Mouse (Mus musculus) heart, embryonic 12.5 days (tissue): Measurements from ENCODE around the gene Ccdc69. TPM values are rescaled to one million over a fixed set of nuclear protein-coding genes. Genes with fewer than 3 reads are reported as not detected.

Source experiments
- ATAC-seq: fragments of 200-750 bp; cut with Nextera tagmentation; 2 replicates; pipeline ENCODE4 v1.8.0; 2017; ENCODE audit warnings: moderate TSS enrichment, moderate library complexity; ENCODE audit not compliant: insufficient number of reproducible peaks, low FRiP score
- H3K27ac ChIP-seq: fragments of 300-500 bp; sonication (generic); 2 replicates; pipeline ENCODE4 v1.5.1; 2016; ENCODE audit warnings: mild to moderate bottlenecking, moderate library complexity; ENCODE audit not compliant: poor library complexity, severe bottlenecking
- H3K27me3 ChIP-seq: fragments of 300-500 bp; sonication (generic); replicated peaks from 2 replicates; pipeline ENCODE4 v1.6.1; 2016; ENCODE audit warnings: mild to moderate bottlenecking, moderate library complexity
- H3K36me3 ChIP-seq: fragments of 300-500 bp; sonication (generic); 2 replicates; pipeline ENCODE4 v1.6.1; 2016; ENCODE audit warnings: mild to moderate bottlenecking, moderate library complexity
- H3K4me1 ChIP-seq: fragments of 300-500 bp; sonication (generic); replicated peaks from 2 replicates; pipeline ENCODE4 v1.6.1; 2016; ENCODE audit warnings: mild to moderate bottlenecking
- H3K4me2 ChIP-seq: fragments of 300-500 bp; sonication (generic); 2 replicates; pipeline ENCODE4 v1.6.1; 2016; ENCODE audit warnings: mild to moderate bottlenecking, moderate library complexity
- H3K4me3 ChIP-seq: fragments of 300-500 bp; sonication (generic); 2 replicates; pipeline ENCODE4 v1.5.1; 2016; ENCODE audit warnings: mild to moderate bottlenecking
- H3K9ac ChIP-seq: fragments of 300-500 bp; sonication (generic); 2 replicates; pipeline ENCODE4 v1.6.1; 2016; ENCODE audit warnings: mild to moderate bottlenecking, moderate library complexity
- H3K9me3 ChIP-seq: fragments of 300-500 bp; sonication (generic); replicated peaks from 2 replicates; pipeline ENCODE4 v1.6.1; 2016; ENCODE audit warnings: mild to moderate bottlenecking, moderate library complexity
- WGBS: fragments of 180-500 bp; shearing (Covaris S2); methylation state at CpG from one replicate; pipeline ENCODE4 v1.1.7; 2016; 5-methylcytosine and 5-hydroxymethylcytosine counted together
- polyA plus RNA-seq: library from polyadenylated mRNA; unstranded; fragments of >200 nt; fragmentation: Nextera tagmentation; extraction: Ambion mirVana; gene quantifications from 2 replicates; pipeline ENCODE4 v1.2.1, GENCODE M21; 2016

The Ccdc69 gene
- polyA plus RNA-seq, 1 experiment from 2014 or later: 17.5 TPM

DNA sequence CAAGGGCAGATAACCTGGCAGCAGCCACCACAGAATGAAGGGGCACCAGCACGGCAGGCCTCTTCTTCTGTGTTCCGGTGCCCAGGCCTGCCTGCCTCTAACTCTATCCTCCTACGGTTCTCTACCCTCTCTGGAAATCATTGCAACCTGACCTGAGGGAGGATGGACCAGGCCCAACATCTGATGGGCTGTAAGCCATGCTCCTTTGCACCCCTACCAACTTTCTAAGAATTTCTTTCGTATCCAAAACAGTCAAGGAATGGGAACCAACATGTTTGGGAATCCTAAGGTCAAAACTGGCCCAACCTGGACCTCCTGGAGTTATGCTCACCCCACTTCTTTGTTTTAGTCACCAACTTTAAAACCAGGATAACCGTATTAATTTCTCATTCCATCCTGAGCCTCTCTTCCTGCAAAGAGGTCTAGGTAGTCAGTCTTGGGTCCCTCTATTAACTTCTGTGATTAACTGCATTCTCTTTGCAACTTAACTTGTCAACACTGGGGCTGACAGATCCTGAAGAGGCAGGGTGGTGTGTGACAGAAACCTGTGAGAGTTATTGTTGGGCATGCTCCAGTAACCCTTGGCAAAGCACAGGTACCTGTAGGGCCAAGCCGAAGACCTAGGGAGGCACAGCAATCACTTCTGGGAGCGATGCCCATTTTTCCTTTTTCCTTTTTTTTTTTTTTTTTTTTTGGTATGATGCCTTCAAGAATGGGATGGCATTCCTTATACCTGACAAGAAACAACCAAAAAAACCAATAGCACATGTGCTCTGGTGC is 31.8 kb upstream of the Ccdc69 start:
- Histone ChIP-seq H3K4me2 (no peak overlapping the region), H3K27ac (no peak overlapping the region), H3K9me3 (no peaks in the 10 kb centered on the region), H3K27me3 (no peaks in the 10 kb centered on the region), H3K4me1 (peaks cover 20% of the 10 kb centered on the region), H3K9ac (no peak overlapping the region), H3K4me3 (no peak overlapping the region), H3K36me3 (peaks cover 19% of the 10 kb centered on the region; the same call in 1 of the 2 replicates)
- WGBS: 79% methylated on average over 7 of the region's 7 CpGs
- no peak for ATAC-seq

DNA sequence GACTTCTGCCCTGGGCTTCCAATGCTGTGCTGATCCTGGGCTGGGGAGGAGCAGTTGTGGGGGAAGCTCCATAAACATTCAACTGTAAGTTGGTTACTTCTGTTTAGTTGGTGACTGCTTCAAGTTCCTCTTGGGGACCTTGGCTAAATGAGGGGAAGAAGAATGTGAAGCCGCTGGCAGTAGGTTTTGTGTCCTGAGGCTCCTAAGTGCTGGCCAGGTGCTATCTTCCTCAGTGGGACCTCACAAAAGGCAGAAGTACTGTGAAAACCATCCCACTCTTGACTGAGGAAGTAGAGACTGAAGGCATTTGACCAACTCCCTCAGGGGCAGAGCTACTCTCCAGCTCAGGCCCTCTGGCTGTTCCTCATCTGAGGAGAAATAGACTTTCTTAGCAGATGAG is 28.7 kb upstream of the Ccdc69 start:
- H3K27me3 ChIP-seq: no peaks in the 10 kb centered on the region
- H3K9me3 ChIP-seq: no peaks in the 10 kb centered on the region
- peaks cover 12% of the 10 kb centered on the region for H3K4me1 ChIP-seq
- no peak overlapping the region for H3K4me3 ChIP-seq
- H3K27ac ChIP-seq: no peak overlapping the region
- ATAC-seq: no peak
- no peak overlapping the region for H3K4me2 ChIP-seq
- peaks cover 25% of the 10 kb centered on the region; the same call in 1 of the 2 replicates for H3K36me3 ChIP-seq
- WGBS: 83% methylated on average over 1 of the region's 1 CpGs
- H3K9ac ChIP-seq: no peak overlapping the region

- Histone ChIP-seq H3K4me2 (no peak overlapping the region), H3K36me3 (peaks cover 25% of the 10 kb centered on the region; the same call in 1 of the 2 replicates), H3K27ac (no peak overlapping the region), H3K9ac (no peak overlapping the region), H3K4me1 (peaks cover 7% of the 10 kb centered on the region), H3K27me3 (no peaks in the 10 kb centered on the region), H3K4me3 (no peak overlapping the region), H3K9me3 (no peaks in the 10 kb centered on the region)
- WGBS: 80% methylated on average over 4 of the region's 4 CpGs
- no peak for ATAC-seq
Observed at GRCm38 (mm10) chr11:55105389-55105788, 27.5 kb upstream of the Ccdc69 start.

DNA sequence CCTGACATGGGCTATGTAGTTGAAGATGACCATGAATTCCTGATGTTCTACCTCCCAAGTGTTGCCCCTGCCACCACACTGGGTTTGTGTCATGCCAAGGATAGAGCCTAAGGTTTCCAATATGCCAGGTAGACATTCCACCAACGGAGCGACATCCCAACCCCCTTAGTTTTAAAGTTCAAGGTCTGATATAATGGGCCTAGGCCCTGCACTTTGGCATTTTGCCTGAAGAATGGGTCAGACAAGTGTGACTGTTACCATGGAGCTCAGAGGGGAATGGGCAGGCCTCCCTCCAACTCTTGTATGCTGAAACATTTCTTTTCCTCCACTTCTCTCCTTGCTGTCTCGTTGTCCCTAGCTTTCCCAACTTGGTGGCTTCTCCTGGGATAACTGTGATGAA is 25.3 kb upstream of the Ccdc69 start:
- no peaks in the 10 kb centered on the region for H3K27me3 ChIP-seq
- 89% methylated on average over 3 of the region's 3 CpGs for WGBS
- no peak overlapping the region for H3K9ac ChIP-seq
- H3K27ac ChIP-seq: no peak overlapping the region
- H3K4me3 ChIP-seq: no peak overlapping the region
- H3K9me3 ChIP-seq: no peaks in the 10 kb centered on the region
- ATAC-seq: no peak
- no peak overlapping the region for H3K4me2 ChIP-seq
- peaks cover 4% of the 10 kb centered on the region; the same call in 1 of the 2 replicates for H3K4me1 ChIP-seq
- peaks cover 13% of the 10 kb centered on the region; the same call in 1 of the 2 replicates for H3K36me3 ChIP-seq

GRCm38 (mm10) chr11:55102015-55102414 is 24.1 kb upstream of the Ccdc69 start:
- Histone ChIP-seq H3K4me2 (no peak overlapping the region), H3K9me3 (no peaks in the 10 kb centered on the region), H3K36me3 (peaks cover 13% of the 10 kb centered on the region; the same call in 1 of the 2 replicates), H3K4me3 (no peak overlapping the region), H3K27me3 (no peaks in the 10 kb centered on the region), H3K4me1 (peaks cover 4% of the 10 kb centered on the region; the same call in 1 of the 2 replicates), H3K27ac (no peak overlapping the region), H3K9ac (no peak overlapping the region)
- whole genome bisulfite sequencing: 78% methylated on average over 3 of the region's 3 CpGs
- no peak for ATAC-seq

DNA sequence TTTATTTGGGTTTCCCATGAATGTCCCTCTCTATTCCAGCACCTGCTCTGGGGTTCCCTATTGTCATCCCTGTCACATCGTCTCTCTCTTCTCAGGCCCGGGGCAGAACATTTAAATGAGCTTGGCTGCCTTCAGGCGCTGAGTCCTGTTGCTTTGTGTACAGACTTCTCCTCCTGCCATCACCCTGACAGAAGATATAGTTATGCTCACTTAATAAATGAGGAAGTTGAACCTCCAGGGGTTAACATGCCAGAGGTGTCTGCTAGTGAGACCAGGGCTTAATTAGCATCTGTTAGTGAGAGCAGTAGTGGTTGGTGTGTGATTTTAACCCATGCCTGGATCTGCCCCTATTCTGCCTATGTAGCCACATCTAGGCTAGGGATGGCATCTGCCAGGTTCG is 21.9 kb upstream of the Ccdc69 start:
- peaks cover 4% of the 10 kb centered on the region; the same call in 1 of the 2 replicates for H3K4me1 ChIP-seq
- H3K4me2 ChIP-seq: no peak overlapping the region
- no peaks in the 10 kb centered on the region for H3K27me3 ChIP-seq
- peaks cover 7% of the 10 kb centered on the region; the same call in 1 of the 2 replicates for H3K36me3 ChIP-seq
- 57% methylated on average over 4 of the region's 4 CpGs for whole genome bisulfite sequencing
- no peak overlapping the region for H3K9ac ChIP-seq
- no peaks in the 10 kb centered on the region for H3K9me3 ChIP-seq
- H3K4me3 ChIP-seq: no peak overlapping the region
- no peak for ATAC-seq
- H3K27ac ChIP-seq: no peak overlapping the region

DNA sequence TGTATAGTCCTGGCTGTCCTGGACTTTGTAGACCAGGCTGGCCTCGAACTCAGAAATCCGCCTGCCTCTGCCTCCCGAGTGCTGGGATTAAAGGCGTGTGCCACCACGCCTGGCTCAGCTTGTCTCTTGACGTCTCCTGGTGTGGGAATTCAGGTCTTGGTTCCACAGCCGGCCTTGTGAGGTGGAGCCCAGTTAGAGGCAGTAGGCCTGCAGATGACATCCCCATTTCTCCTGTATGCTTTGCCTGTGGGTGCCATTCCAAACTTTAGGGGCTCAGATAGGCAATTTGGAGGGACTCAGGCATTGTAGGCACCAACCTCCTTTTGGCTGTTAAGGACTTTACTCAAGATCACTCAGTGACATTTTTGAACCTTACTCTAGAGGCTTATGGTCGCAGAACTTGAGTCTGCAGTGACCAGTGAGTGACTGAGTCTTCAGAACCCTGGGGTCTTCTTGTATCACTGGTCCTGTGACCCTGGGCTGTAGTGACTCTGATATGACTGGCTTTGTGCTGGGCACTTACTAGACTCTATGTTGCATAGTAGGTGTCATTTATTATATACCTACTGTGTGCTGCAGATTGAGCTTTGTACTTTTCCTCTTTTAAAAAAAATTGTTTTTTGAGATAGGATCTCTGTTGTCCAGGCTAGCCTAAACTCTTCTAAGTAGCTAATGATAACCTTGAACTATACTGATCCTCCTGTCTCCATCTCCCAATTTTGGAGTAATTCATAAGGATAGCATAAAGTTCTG is 21.3 kb upstream of the Ccdc69 start:
- H3K9ac ChIP-seq: no peak overlapping the region
- no peak for ATAC-seq
- no peak overlapping the region for H3K4me3 ChIP-seq
- peaks cover 7% of the 10 kb centered on the region; the same call in 1 of the 2 replicates for H3K36me3 ChIP-seq
- H3K27me3 ChIP-seq: no peaks in the 10 kb centered on the region
- H3K4me1 ChIP-seq: peaks cover 4% of the 10 kb centered on the region; the same call in 1 of the 2 replicates
- 82% methylated on average over 8 of the region's 8 CpGs for WGBS
- no peak overlapping the region for H3K27ac ChIP-seq
- H3K4me2 ChIP-seq: no peak overlapping the region
- no peaks in the 10 kb centered on the region for H3K9me3 ChIP-seq

GRCm38 (mm10) chr11:55098189-55098915 is 20.4 kb upstream of the Ccdc69 start:
- no peaks in the 10 kb centered on the region for H3K36me3 ChIP-seq
- 15% methylated on average over 24 of the region's 24 CpGs for WGBS
- peak overlapping the region; percentile 75 for H3K4me3 ChIP-seq
- peaks cover 4% of the 10 kb centered on the region; the same call in 1 of the 2 replicates for H3K4me1 ChIP-seq
- H3K4me2 ChIP-seq: peak overlapping the region; percentile 86
- peak overlapping the region; percentile 65 for H3K27ac ChIP-seq
- H3K9me3 ChIP-seq: no peaks in the 10 kb centered on the region
- peak overlapping the region; percentile 86 for H3K9ac ChIP-seq
- H3K27me3 ChIP-seq: no peaks in the 10 kb centered on the region
- peak; percentile 56; the same call in 1 of the 2 replicates for ATAC-seq

GRCm38 (mm10) chr11:55097463-55098188 is 19.7 kb upstream of the Ccdc69 start, which contains the start of gene Gm2a:
Gene Gm2a, plus strand, starts transcription at chr11:55098115.
- peaks cover 4% of the 10 kb centered on the region; the same call in 1 of the 2 replicates for H3K4me1 ChIP-seq
- peak within 1 kb of the TSS; percentile 75 for H3K4me3 ChIP-seq
- H3K36me3 ChIP-seq: no peaks in the 10 kb centered on the region
- peak within 1 kb of the TSS; percentile 86 for H3K9ac ChIP-seq
- peak within 1 kb of the TSS; percentile 82 for H3K27ac ChIP-seq
- 2% methylated on average over 40 of the region's 45 CpGs for WGBS
- ATAC-seq: peak; percentile 97
- H3K9me3 ChIP-seq: no peaks in the 10 kb centered on the region
- H3K27me3 ChIP-seq: no peaks in the 10 kb centered on the region
- H3K4me2 ChIP-seq: peak within 1 kb of the TSS; percentile 86

DNA sequence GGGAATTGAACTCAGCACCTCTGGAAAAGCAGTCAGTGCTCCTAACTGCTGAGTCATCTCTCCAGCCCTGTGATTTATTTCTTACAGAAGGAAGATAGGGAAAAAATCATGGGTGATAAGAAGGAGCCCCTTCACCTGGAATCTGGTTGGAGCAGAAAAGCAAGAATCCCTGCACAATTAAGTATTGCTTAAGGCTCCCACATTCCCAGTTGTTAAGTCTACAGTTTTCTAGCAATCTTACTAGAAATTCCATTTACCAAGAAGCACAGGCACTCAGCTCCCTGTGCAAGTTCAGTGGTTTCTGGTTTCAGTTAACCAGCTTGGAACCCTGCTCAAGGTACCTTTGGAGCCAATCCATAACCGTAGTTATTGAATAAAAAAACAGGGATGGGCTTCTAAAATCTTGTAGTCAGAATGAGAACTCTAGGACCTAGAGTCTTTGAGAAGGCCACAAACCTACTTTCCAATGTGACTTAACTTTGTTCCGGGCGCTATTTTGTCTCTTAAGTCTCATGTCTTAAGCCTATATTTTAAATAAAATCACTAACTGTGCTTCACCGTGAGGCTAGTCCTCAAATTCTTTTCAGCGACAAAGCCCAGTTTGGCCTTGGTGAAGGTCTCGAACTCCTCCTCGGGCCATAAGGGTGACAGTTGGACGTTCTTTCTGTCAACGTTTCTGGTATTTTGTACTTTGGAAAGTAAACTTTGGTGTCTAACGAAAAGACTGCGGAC is 19.0 kb upstream of the Ccdc69 start:
- peaks cover 4% of the 10 kb centered on the region; the same call in 1 of the 2 replicates for H3K4me1 ChIP-seq
- H3K27me3 ChIP-seq: no peaks in the 10 kb centered on the region
- H3K9me3 ChIP-seq: no peaks in the 10 kb centered on the region
- 30% methylated on average over 11 of the region's 11 CpGs for whole genome bisulfite sequencing
- H3K27ac ChIP-seq: peak overlapping the region; percentile 82
- H3K4me3 ChIP-seq: peak overlapping the region; percentile 75
- peak overlapping the region; percentile 51; the same call in 1 of the 2 replicates for H3K9ac ChIP-seq
- ATAC-seq: no peak
- no peaks in the 10 kb centered on the region for H3K36me3 ChIP-seq
- H3K4me2 ChIP-seq: peak overlapping the region; percentile 86
